Mouse (Mus musculus): ENCODE measurements around the gene Wars.

DNA sequence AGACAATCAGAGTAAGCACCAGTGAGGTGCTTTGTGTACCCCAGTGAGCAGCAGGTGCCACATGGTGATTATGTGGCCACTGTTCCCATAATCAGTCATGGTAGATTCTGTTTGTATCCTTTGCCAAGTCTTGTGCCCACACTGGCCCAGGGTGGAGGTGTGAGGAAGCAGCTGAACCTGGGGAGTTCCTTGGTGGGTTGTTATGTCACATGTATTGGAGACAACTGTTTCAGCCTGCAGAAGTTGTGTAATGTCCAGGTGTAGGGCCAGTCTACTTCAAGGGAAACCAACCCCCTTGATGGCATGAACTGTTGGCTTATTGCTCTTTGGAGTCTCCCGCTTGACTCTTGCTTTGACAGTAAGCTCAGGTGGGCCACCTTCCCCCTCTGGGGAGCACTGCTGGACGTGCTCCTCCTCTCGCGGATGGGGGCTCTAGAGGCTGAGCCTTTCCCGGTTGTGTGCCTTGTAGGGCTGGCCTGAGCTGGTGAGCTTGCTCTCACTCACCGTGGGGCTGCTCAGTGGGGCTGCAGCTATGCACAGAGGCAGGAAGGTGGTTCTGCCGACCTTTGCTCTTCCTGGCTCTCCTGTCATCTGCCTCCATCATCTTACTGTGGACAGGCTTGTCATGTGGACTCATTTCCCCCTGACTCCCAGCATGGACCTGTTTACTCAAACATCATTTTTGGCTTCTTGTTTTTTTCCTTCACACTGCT is 37.5 kb upstream of the Wars start:
- TF ChIP-seq CTCF (IDR thresholded peaks at IDR 0.05; ENCODE audit: borderline replicate concordance, insufficient read depth, low read length) = no peak
- no peak for TF ChIP-seq POLR2A (IDR thresholded peaks at IDR 0.05; ENCODE audit: low read depth, low read length)
